Mouse (Mus musculus) hindbrain, embryonic 16.5 days (tissue): ENCODE measurements around the gene Rapgef4. TPM values are rescaled to one million over a fixed set of nuclear protein-coding genes. Genes with fewer than 3 reads are reported as not detected.

Experiments used
- ATAC-seq: fragments of 200-750 bp; cut with Nextera tagmentation; 2 replicates; pipeline ENCODE4 v1.8.0; 2017; ENCODE audit warnings: moderate TSS enrichment, moderate library complexity
- H3K27ac ChIP-seq: fragments of 300-500 bp; sonication (generic); 2 replicates; pipeline ENCODE4 v1.5.1; 2014; ENCODE audit warnings: low read depth, mild to moderate bottlenecking, control low read depth, low read length, moderate library complexity
- H3K27me3 ChIP-seq: fragments of 300-500 bp; sonication (generic); replicated peaks from 2 replicates; pipeline ENCODE4 v1.6.1; 2014; ENCODE audit warnings: low read length; ENCODE audit not compliant: control insufficient read depth, insufficient read depth
- H3K36me3 ChIP-seq: fragments of 300-500 bp; sonication (generic); 2 replicates; pipeline ENCODE4 v1.6.1; 2014; ENCODE audit warnings: mild to moderate bottlenecking, low read length, moderate library complexity, mixed read lengths; ENCODE audit not compliant: control insufficient read depth, insufficient read depth
- H3K4me1 ChIP-seq: fragments of 300-500 bp; sonication (generic); 2 replicates; pipeline ENCODE4 v1.6.1; 2014; ENCODE audit warnings: low read depth, low read length; ENCODE audit not compliant: control insufficient read depth, insufficient read depth
- H3K4me2 ChIP-seq: fragments of 300-500 bp; sonication (generic); 2 replicates; pipeline ENCODE4 v1.6.1; 2014; ENCODE audit warnings: mild to moderate bottlenecking, low read length, control low read depth, moderate library complexity
- H3K4me3 ChIP-seq: fragments of 300-500 bp; sonication (generic); 2 replicates; pipeline ENCODE4 v1.5.1; 2014; ENCODE audit warnings: mild to moderate bottlenecking, low read length, control low read depth, moderate library complexity
- H3K9ac ChIP-seq: fragments of 300-500 bp; sonication (generic); 2 replicates; pipeline ENCODE4 v1.6.1; 2014; ENCODE audit warnings: low read depth, mild to moderate bottlenecking, control low read depth, low read length, moderate library complexity
- H3K9me3 ChIP-seq: fragments of 300-500 bp; sonication (generic); 2 replicates; pipeline ENCODE4 v1.6.1; 2014; ENCODE audit warnings: mild to moderate bottlenecking, low read length, moderate library complexity; ENCODE audit not compliant: control insufficient read depth
- WGBS: fragments of 180-500 bp; shearing (Covaris S2); extraction: QIAGEN DNeasy Blood & Tissue Kit; methylation state at CpG from one replicate; pipeline ENCODE4 v1.1.7; 2014; 5-methylcytosine and 5-hydroxymethylcytosine counted together
- polyA plus RNA-seq: library from polyadenylated mRNA; unstranded; fragments of >200 nt; fragmentation: Nextera tagmentation; extraction: Ambion mirVana; gene quantifications from 2 replicates; pipeline ENCODE4 v1.2.1, GENCODE M21; 2015

Gene Rapgef4
- polyA plus RNA-seq, 1 experiment from 2014 or later, result 41.3 TPM

DNA sequence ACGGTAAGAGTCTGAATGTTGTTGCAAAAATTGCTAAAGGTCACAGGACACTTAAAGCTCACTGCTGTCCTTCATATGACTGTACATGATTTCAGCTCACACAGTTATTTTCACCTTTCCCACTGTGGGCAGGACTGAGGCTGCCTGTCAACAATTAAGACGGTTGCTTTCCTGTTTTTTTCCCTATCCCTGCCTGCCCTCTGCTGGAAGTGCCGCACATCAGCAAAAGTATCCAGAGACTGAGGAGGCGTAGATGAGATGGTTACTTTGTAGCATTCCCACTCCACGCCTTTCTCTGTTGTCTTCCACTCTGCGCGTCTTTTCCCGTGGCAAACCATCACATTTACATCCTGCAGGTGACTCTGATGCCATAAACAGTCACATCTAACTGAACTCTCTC is 25.4 kb upstream of the Rapgef4 start:
- Histone ChIP-seq H3K36me3 (no peaks in the 10 kb centered on the region), H3K27ac (no peak overlapping the region), H3K27me3 (no peaks in the 10 kb centered on the region), H3K4me3 (no peak overlapping the region), H3K4me1 (0 out of 2 replicates have a peak, but pooled peaks cover 2% of the 10 kb centered on the region), H3K9me3 (no peaks in the 10 kb centered on the region), H3K4me2 (no peak overlapping the region), H3K9ac (no peak overlapping the region)
- 27% methylated on average over 8 of the region's 8 CpGs for WGBS
- ATAC-seq, result 0 out of 2 replicates have a peak, but pooled peaks have one; percentile 40

DNA sequence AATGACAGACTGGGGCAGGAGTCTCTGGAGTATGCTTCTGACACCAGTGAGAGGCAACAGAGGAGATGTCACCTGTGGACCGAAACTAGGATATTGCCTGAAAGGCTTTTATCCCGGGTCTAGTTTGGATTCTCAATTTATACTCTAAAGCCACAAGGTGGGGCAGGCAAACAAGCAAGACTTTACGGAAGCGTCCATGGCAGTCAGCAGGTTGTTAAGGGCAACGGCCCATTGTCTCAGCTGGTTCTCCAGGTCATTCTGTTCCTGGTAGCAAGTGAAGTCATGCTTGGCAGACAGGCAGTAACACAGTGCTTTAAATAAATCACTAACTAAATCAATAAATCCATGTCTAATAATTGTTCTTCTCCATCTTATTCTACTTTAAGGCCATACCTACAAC is 24.6 kb upstream of the Rapgef4 start:
- 47% methylated on average over 5 of the region's 5 CpGs for WGBS
- Histone ChIP-seq H3K36me3 (no peaks in the 10 kb centered on the region), H3K4me3 (no peak overlapping the region), H3K27me3 (no peaks in the 10 kb centered on the region), H3K27ac (no peak overlapping the region), H3K9me3 (no peaks in the 10 kb centered on the region), H3K9ac (no peak overlapping the region), H3K4me2 (no peak overlapping the region), H3K4me1 (no peaks in the 10 kb centered on the region)
- ATAC-seq, result no peak

DNA sequence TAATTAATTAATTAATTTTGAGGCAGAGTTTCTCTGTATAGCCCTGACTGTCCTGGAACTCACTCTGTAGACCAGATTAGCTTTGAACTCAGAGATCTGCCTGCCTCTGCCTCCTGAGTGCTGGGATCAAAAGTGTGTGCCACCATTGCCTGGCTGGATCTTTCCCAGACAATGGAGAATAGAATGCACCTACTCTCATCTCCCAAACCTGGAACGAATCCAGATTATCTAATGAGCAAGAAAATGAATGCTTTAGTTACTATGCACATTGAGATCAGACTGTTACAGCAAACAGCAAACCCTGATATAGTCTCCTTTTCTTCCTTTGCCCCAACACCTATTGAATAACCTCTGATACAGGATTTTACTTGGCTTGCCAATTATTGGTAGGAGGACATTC is 23.1 kb upstream of the Rapgef4 start:
- 70% methylated on average over 1 of the region's 1 CpGs for WGBS

DNA sequence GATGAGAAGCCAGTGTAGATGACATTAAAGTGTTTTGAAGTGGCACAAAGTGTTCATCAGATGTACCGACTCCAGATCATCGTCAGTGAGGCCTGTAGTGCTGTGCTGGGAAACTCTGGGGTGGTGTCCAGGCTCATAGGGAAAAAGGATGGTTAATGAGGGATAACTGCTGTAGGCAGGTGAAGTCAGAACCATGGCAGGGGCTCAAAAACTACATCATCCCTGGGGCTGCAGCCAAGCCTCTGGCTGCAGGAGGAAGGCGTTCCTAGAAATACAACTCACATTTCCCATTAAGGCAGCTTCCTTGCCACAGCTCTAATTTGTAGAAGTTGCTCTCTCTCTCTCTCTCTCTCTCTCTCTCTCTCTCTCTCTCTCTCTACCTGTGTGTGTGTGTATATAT is 22.6 kb upstream of the Rapgef4 start:
- H3K27me3 ChIP-seq, result no peaks in the 10 kb centered on the region
- no peak overlapping the region for H3K4me3 ChIP-seq
- no peak overlapping the region for H3K27ac ChIP-seq
- H3K4me1 ChIP-seq, result no peaks in the 10 kb centered on the region
- no peaks in the 10 kb centered on the region for H3K9me3 ChIP-seq
- no peaks in the 10 kb centered on the region for H3K36me3 ChIP-seq
- 71% methylated on average over 3 of the region's 3 CpGs for WGBS
- no peak for ATAC-seq
- no peak overlapping the region for H3K9ac ChIP-seq
- no peak overlapping the region for H3K4me2 ChIP-seq

More for the DNA sequence above, 23.1 kb upstream of the Rapgef4 start:
- ATAC-seq, result no peak
- Histone ChIP-seq H3K27ac (no peak overlapping the region), H3K36me3 (no peaks in the 10 kb centered on the region), H3K4me1 (no peaks in the 10 kb centered on the region), H3K27me3 (no peaks in the 10 kb centered on the region), H3K9me3 (no peaks in the 10 kb centered on the region), H3K4me3 (no peak overlapping the region), H3K9ac (no peak overlapping the region), H3K4me2 (no peak overlapping the region)

DNA sequence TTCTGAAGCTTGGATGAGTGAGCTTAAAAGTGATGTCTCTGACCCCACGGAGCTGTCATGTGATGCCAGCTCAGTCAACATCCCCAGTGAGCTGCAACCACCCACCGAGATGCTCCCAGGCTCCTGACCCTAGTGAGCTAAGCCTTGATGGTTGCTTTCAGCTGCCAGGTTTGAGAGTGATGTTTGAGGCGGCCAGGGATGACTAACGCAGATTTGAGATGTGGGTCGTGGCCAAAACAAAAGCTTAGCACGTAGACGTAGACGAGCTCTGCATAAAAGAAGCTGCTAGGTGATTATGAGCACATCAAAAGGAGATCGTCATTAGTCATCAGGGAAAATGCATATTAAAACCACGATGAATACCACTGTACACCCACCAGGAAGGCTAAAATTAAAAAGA is 16.8 kb upstream of the Rapgef4 start:
- no peaks in the 10 kb centered on the region for H3K4me1 ChIP-seq
- H3K4me2 ChIP-seq, result no peak overlapping the region
- H3K27ac ChIP-seq, result no peak overlapping the region
- H3K9ac ChIP-seq, result no peak overlapping the region
- 37% methylated on average over 10 of the region's 10 CpGs for WGBS
- ATAC-seq, result no peak
- no peak overlapping the region for H3K4me3 ChIP-seq
- H3K9me3 ChIP-seq, result no peaks in the 10 kb centered on the region
- H3K27me3 ChIP-seq, result no peaks in the 10 kb centered on the region
- no peaks in the 10 kb centered on the region for H3K36me3 ChIP-seq

DNA sequence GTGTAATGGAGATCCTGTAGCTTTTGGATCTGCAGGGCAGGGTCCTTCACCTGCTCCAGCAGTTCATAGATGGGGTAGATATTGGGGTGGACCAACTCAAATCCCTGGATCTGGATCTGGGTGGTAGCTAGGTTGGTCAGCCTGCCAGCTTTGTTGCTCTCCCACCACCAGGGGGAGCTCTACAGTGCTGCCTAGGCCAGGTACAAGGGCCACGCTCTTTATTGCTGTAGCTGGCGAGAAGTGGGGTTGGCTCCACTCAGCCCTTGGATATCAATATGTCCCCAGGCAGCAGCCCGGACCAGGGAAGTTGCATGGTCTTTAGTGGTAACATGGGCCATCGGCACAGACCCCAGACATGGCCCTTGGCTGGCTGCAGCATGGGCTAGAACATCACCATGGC is 15.6 kb upstream of the Rapgef4 start:
- 90% methylated on average over 4 of the region's 4 CpGs for WGBS
- H3K36me3 ChIP-seq, result no peaks in the 10 kb centered on the region
- H3K27ac ChIP-seq, result no peak overlapping the region
- no peaks in the 10 kb centered on the region for H3K4me1 ChIP-seq
- no peaks in the 10 kb centered on the region for H3K9me3 ChIP-seq
- H3K9ac ChIP-seq, result no peak overlapping the region
- H3K4me3 ChIP-seq, result no peak overlapping the region
- H3K27me3 ChIP-seq, result no peaks in the 10 kb centered on the region
- no peak for ATAC-seq
- H3K4me2 ChIP-seq, result no peak overlapping the region

DNA sequence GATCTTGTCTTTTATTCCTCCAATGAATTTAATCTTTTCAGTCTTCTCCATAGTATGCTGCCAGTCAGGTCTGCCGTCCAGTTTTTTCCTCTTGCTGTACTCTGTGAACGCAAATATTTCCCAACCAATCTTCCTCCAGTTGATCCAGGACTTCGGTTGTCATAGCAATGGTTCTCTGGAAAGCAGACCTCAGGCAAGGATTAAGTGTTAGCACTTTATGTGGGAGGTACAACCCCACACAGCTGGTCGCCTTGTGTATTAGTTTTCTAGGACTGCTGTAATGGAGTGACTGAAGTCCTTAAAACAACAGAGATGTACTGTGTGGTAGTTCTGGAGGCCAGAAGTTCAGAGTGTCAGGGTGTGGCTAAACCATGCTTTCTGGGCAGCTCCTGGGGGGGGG is 14.3 kb upstream of the Rapgef4 start:
- Histone ChIP-seq H3K4me1 (no peaks in the 10 kb centered on the region), H3K4me3 (no peak overlapping the region), H3K27ac (no peak overlapping the region), H3K4me2 (no peak overlapping the region), H3K36me3 (no peaks in the 10 kb centered on the region), H3K27me3 (no peaks in the 10 kb centered on the region), H3K9me3 (no peaks in the 10 kb centered on the region), H3K9ac (no peak overlapping the region)
- 56% methylated on average over 4 of the region's 4 CpGs for WGBS
- ATAC-seq, result no peak

DNA sequence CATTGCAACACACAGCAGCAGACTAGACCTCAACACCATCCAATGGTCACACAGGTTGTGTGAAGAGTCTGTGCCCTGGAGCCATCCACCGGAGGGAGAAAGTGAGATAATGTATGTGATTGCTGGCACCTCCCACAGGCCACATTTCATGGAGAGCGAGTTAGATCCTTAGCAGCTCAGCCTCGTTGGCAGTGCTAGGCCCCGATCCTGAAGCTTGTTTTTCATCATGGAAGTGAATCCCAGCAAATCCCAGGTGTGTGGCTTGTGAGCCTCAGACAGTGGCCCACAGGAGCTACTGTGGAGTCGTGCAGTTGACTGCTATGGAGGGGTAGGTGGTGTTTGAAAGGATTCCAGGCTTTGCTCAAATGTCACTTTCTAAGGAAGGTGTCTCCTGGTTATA is 13.2 kb upstream of the Rapgef4 start:
- Histone ChIP-seq H3K9ac (no peak overlapping the region), H3K4me2 (no peak overlapping the region), H3K27ac (no peak overlapping the region), H3K4me1 (no peaks in the 10 kb centered on the region), H3K36me3 (no peaks in the 10 kb centered on the region), H3K4me3 (no peak overlapping the region), H3K27me3 (no peaks in the 10 kb centered on the region), H3K9me3 (no peaks in the 10 kb centered on the region)
- ATAC-seq, result no peak
- 78% methylated on average over 5 of the region's 5 CpGs for WGBS

DNA sequence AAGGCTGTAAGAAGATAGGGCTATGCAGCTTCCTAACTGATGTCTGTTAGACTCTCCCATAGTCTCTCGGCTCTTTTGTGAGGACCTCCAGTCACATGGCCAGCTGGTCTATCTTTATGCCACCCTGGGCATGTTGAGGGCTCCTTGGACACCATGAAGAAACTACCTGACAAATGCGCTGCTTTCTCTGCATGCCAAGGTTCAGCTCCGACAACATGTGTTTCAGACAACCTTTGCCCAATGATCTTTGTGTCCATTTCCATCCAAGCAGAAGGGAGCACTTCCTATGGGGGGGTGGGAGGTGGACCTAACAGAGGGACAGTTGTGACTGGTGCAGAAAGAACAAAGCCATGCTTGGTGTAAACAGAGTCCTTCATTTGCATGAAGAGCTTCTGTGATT is 7.4 kb upstream of the Rapgef4 start:
- WGBS, result 85% methylated on average over 3 of the region's 3 CpGs
- H3K4me3 ChIP-seq, result no peak overlapping the region
- no peak overlapping the region for H3K4me2 ChIP-seq
- no peak overlapping the region for H3K9ac ChIP-seq
- H3K36me3 ChIP-seq, result no peaks in the 10 kb centered on the region
- H3K27ac ChIP-seq, result no peak overlapping the region
- no peak for ATAC-seq
- H3K4me1 ChIP-seq, result no peaks in the 10 kb centered on the region
- no peaks in the 10 kb centered on the region for H3K9me3 ChIP-seq
- no peaks in the 10 kb centered on the region for H3K27me3 ChIP-seq
